Comparison of ENCODE assay signal across 23 mouse cellular contexts in genomic region chr2:104282835-104283234, GRCm38 (mm10).
DNase-seq lines count a peak whose midpoint lies in the region; ATAC-seq lines count a peak whose summit lies in the region.
"Had no signal": no experiment of that assay in that cellular context is flagged by ENCODE, and none has a peak within 500 bp of the region (broad histone marks: within the 10 kb centered on the region; RNA-seq: fewer than 3 reads in every experiment).

No protein-coding gene starts in this region.

- 59% methylated on average over 2 of the region's 2 CpGs for WGBS in forebrain, embryonic 15.5 days
- 83% methylated on average over 2 of the region's 2 CpGs for whole genome bisulfite sequencing in forebrain, embryonic 12.5 days
- WGBS in forebrain, embryonic 16.5 days, result 55% methylated on average over 2 of the region's 2 CpGs
- whole genome bisulfite sequencing in kidney, embryonic 15.5 days, result 96% methylated on average over 2 of the region's 2 CpGs

- H3K36me3 ChIP-seq in forebrain, embryonic 15.5 days, result no peaks in the 10 kb centered on the region
- H3K36me3 ChIP-seq in forebrain, embryonic 12.5 days (replicated peaks), result no peaks in the 10 kb centered on the region
- no peaks in the 10 kb centered on the region for H3K36me3 ChIP-seq in forebrain, embryonic 16.5 days (ENCODE audit: control insufficient read depth, insufficient read depth)
- H3K36me3 ChIP-seq in kidney, embryonic 15.5 days, result no peaks in the 10 kb centered on the region
- H3K36me3 ChIP-seq: embryonic facial prominence, embryonic 10.5 days; embryonic facial prominence, embryonic 13.5 days; hindbrain, embryonic 13.5 days; intestine, embryonic 15.5 days had no signal

- intact Hi-C loops in left cerebral cortex, postnatal 4 days (cut with DNase I), result no loop called here
- intact Hi-C loops in left cerebral cortex, postnatal 10 days (cut with DNase I), result no loop called here

- no peak overlapping the region for H3K4me3 ChIP-seq in forebrain, embryonic 15.5 days
- no peak overlapping the region for H3K4me3 ChIP-seq in forebrain, embryonic 12.5 days (replicated peaks)
- H3K4me3 ChIP-seq in forebrain, embryonic 16.5 days (replicated peaks; ENCODE audit: low read length), result no peak overlapping the region
- no peak overlapping the region for H3K4me3 ChIP-seq in kidney, embryonic 15.5 days (replicated peaks)
- H3K4me3 ChIP-seq: embryonic facial prominence, embryonic 10.5 days; embryonic facial prominence, embryonic 13.5 days; erythroblast, embryonic 14.5 days; gastrocnemius, adult 2 months; hindbrain, embryonic 13.5 days; intestine, embryonic 15.5 days had no signal

- peak overlapping the region; percentile 50 for H3K27ac ChIP-seq in forebrain, embryonic 15.5 days (replicated peaks)
- no peak overlapping the region for H3K27ac ChIP-seq in forebrain, embryonic 12.5 days
- peak overlapping the region; percentile 50 for H3K27ac ChIP-seq in forebrain, embryonic 16.5 days (ENCODE audit: low read length)
- no peak overlapping the region for H3K27ac ChIP-seq in kidney, embryonic 15.5 days
- H3K27ac ChIP-seq: embryonic facial prominence, embryonic 10.5 days; embryonic facial prominence, embryonic 13.5 days; gastrocnemius, adult 2 months; hindbrain, embryonic 13.5 days; intestine, embryonic 15.5 days had no signal

- H3K27me3 ChIP-seq in forebrain, embryonic 15.5 days, result no peaks in the 10 kb centered on the region
- H3K27me3 ChIP-seq in forebrain, embryonic 12.5 days, result no peaks in the 10 kb centered on the region
- H3K27me3 ChIP-seq in forebrain, embryonic 16.5 days (replicated peaks; ENCODE audit: control insufficient read depth, insufficient read depth, low read length), result no peaks in the 10 kb centered on the region
- H3K27me3 ChIP-seq in kidney, embryonic 15.5 days, result no peaks in the 10 kb centered on the region
- H3K27me3 ChIP-seq: embryonic facial prominence, embryonic 13.5 days; hindbrain, embryonic 13.5 days; intestine, embryonic 15.5 days had no signal

- H3K4me2 ChIP-seq in forebrain, embryonic 15.5 days (replicated peaks), result no peak overlapping the region
- no peak overlapping the region for H3K4me2 ChIP-seq in forebrain, embryonic 12.5 days
- H3K4me2 ChIP-seq in forebrain, embryonic 16.5 days (ENCODE audit: low read length), result no peak overlapping the region
- no peak overlapping the region for H3K4me2 ChIP-seq in kidney, embryonic 15.5 days
- H3K4me2 ChIP-seq: embryonic facial prominence, embryonic 13.5 days; heart, embryonic 11.5 days; hindbrain, embryonic 13.5 days; intestine, embryonic 15.5 days had no signal

- H3K4me1 ChIP-seq in forebrain, embryonic 15.5 days, result peaks cover 9% of the 10 kb centered on the region
- H3K4me1 ChIP-seq in forebrain, embryonic 12.5 days, result no peaks in the 10 kb centered on the region
- H3K4me1 ChIP-seq in forebrain, embryonic 16.5 days (replicated peaks; ENCODE audit: control insufficient read depth, insufficient read depth, low read length), result peaks cover 4% of the 10 kb centered on the region; the same call in 1 of the 2 replicates
- no peaks in the 10 kb centered on the region for H3K4me1 ChIP-seq in kidney, embryonic 15.5 days
- H3K4me1 ChIP-seq: embryonic facial prominence, embryonic 10.5 days; embryonic facial prominence, embryonic 13.5 days; hindbrain, embryonic 13.5 days; intestine, embryonic 15.5 days had no signal

- peak; percentile 18 for DNase-seq in left cerebral cortex, postnatal 4 days
- DNase-seq in left cerebral cortex, postnatal 10 days (ENCODE audit: extremely low spot score in 1 of 2, low spot score in 2 of 2), result no peak
- DNase-seq: adrenal gland, adult 2 months; adrenal gland, postnatal 14 days; cerebellum, adult 11-12 months; cerebellum, adult 8-10 months; cerebellum, postnatal 36 days; embryo, embryonic 11 days; gastrocnemius, adult 2 months; gastrocnemius, postnatal 14 days; heart, adult 11 months; kidney, adult 11 months had no signal

- no peaks in the 10 kb centered on the region for H3K9me3 ChIP-seq in forebrain, embryonic 15.5 days
- no peaks in the 10 kb centered on the region for H3K9me3 ChIP-seq in forebrain, embryonic 12.5 days
- H3K9me3 ChIP-seq in forebrain, embryonic 16.5 days (ENCODE audit: control insufficient read depth, low read length), result no peaks in the 10 kb centered on the region
- H3K9me3 ChIP-seq in kidney, embryonic 15.5 days (replicated peaks), result no peaks in the 10 kb centered on the region
- H3K9me3 ChIP-seq: embryonic facial prominence, embryonic 10.5 days; embryonic facial prominence, embryonic 13.5 days; intestine, embryonic 15.5 days had no signal

- no peak overlapping the region for H3K9ac ChIP-seq in forebrain, embryonic 15.5 days (replicated peaks)
- H3K9ac ChIP-seq in forebrain, embryonic 12.5 days, result no peak overlapping the region
- no peak overlapping the region for H3K9ac ChIP-seq in forebrain, embryonic 16.5 days (replicated peaks; ENCODE audit: low read depth, low read length)
- H3K9ac ChIP-seq in kidney, embryonic 15.5 days, result no peak overlapping the region
- H3K9ac ChIP-seq: embryonic facial prominence, embryonic 13.5 days; hindbrain, embryonic 13.5 days; intestine, embryonic 15.5 days had no signal

- peak; percentile 62; the same call in 1 of the 2 replicates for ATAC-seq in forebrain, embryonic 15.5 days (replicated peaks)
- no peak for ATAC-seq in forebrain, embryonic 12.5 days (ENCODE audit: low FRiP score)
- ATAC-seq in forebrain, embryonic 16.5 days, result peak; percentile 58; the same call in 1 of the 2 replicates
- no peak for ATAC-seq in kidney, embryonic 15.5 days (replicated peaks; ENCODE audit: low FRiP score)
- ATAC-seq: CD4-positive, CD25-positive, alpha-beta regulatory T cell, adult 4 months; intestine, embryonic 15.5 days had no signal

Comparison
In these comparisons a context has a peak if more than half of its experiments do, and no peak if none do; other contexts are left out.
1. ATAC-seq: peak in forebrain, embryonic 15.5 days (single experiment) and forebrain, embryonic 16.5 days (single experiment); none in forebrain, embryonic 12.5 days (single experiment) and kidney, embryonic 15.5 days (single experiment).
2. H3K27ac ChIP-seq: peak in forebrain, embryonic 15.5 days (single experiment) and forebrain, embryonic 16.5 days (single experiment); none in forebrain, embryonic 12.5 days (single experiment) and kidney, embryonic 15.5 days (single experiment).